Mouse (Mus musculus) retina, adult 2 months (tissue): ENCODE results near the gene Plekhg5.

Experiments used
- DNase-seq: peaks from one replicate; pipeline ENCODE4 v3.0.0-alpha.2; 2012; ENCODE audit warnings: low read depth, low spot score

Plekhg5 gene

DNA sequence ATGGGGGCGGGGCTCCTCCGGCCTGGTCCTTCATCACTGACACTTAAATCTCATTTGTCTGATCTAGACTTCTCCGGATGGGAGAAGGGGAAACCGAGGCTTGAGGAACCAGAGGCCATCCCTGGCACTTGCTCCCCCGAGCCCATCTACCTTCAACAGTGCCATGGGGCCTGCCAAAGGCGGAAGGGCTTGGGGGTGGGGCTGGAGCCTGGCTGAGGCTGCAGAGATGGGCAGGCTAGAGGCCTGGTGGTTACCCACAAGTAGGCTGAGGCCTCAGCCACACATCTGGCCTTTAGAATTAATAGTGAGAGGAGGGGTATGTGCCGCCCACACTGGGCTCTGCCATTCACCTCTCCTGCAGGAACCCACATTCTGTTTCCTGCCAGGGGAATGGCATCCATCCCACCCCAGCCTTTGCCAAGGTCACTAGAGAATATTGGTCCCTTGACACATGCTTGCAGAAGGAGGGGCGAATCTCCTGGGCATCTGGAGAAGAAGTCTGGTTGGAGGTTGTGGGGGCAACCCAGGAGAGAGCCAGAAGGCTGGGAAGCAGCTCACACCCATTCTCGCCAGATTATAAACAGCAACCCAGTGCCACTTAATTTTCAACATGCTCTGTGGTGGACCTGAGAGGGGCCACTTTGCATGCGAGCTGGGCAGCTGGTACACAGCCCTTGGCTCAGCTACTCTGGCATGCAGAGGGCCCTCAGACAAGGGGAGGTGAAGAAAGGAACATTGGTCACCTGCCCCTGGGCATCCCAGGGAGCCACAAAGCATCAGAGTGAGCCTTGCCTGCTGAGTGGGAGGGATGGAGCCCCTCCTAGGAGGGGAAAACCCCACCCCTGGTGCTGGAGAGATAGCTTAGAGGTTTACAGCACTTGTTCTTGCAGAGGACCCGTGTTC lies 1.6 kb upstream of the Plekhg5 start:
- no peak for DNase-seq

DNA sequence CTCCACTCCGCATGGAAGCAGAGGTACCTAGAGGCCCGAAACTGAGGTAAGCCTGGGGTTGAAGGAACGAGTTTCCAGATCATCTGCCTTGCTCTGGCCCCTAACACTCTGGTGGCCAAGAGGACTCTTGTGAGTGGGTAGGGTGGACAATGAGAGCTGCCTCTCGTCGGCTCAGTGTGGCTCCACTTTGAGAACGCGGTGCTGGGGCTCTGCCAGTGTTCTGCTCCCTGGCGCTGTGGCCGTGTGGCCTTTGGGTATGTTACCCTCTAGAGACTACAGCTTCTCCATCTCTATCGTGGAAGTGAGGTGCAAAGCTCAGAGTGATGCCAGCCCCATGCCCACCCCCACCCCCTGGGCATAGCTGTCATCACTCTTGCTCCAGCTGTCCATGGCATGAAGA lies 357 bp downstream of the Plekhg5 start:
- no peak for DNase-seq

DNA sequence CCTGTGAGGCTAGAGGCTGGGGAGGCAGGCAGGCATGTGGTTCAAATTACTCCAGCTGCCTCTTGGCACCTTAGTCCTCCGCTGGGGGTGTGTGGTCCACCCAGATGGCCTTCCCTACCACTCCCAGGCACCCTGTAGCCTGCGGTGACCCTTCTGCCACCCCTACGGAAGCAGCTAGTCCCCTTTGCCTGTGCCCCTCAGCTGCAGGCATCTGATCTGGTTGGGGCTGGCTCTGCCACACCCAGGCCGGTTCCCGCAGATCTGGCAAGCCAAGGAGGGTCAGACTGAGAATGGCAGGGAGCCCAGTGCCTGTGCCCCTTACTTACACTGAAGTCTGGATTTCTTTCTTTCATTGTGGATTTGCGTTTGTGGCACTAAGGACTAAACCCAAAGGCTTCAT lies 1.4 kb downstream of the Plekhg5 start:
- DNase-seq: no peak

DNA sequence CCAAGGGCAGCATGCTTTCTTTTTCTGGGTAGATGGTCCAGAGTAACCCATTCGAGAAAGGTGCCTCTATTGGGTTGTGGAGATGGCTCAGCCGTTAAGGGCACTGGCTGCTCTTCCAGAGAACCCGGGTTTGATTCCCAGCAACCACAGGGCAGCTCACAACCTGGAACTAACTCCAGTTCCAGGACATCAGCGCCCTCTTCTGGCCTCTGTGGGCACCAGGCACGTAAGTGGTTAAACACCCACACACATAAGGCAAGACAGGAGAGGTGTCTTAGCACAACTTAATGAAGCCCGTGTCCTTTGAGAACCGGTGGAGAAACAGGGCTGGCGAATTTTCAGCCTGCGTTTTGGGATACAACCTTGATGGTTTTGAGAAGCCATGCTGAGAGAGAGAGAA lies 2.2 kb downstream of the Plekhg5 start:
- DNase-seq: no peak

DNA sequence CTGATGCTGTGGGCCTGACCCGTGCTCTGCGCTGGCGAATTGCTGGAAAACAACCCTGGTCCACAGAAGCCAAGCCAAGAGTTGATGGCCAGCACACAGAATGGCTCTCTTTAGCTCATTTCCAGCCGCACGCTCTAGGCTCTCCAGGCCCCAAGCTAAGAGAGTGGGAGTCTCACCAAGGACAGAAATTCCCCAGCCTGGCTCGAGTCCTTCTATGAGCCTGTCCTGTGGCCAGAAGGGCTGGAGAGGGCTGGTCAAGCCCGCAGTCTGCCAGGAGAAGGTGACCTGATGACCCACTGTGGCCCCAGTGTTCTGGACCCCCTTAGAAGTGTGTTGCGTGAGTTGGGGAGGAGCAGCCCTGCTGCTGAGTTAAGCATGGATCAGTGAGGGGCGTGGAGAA lies 4.9 kb downstream of the Plekhg5 start:
- DNase-seq: no peak

DNA sequence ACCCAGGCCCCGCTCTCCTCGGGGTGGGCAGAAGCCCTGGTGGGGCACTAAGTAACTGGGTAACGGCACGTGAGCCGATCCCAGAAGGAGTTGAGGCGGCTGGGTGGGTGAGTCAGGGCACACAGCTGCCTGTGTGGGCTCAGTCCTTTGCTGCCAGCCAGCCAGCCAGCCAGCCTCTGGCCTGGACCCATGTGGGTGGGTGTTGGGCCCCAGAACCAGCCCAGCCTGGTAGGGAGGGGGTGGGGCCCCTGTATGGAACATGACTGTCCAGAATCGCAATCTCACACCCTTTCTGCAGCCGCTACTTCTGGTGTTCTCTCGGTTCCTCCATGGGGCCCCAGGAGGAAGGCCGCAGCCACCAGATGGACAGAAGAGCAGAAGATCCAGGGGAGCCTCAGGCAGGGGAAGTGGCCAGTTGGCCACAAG lies 5.8 kb downstream of the Plekhg5 start:
- no peak for DNase-seq

DNA sequence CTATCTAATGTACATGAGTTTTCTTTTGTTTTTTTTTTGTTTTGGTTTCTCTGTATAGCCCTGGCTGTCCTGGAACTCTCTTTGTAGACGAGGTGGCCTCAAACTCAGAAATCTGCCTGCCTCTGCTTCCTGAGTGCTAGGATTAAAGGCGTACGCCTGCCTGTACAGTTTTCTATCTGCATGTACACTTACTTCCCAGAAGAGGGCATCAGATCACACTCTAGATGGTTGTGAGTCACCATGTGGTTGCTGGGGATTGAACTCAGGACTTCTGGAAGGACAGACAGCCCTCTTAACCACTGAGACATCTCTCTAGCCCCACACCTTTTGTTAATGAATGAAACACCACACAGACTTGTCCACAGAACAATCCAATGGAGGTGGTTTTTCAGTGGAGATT lies 7.0 kb downstream of the Plekhg5 start:
- DNase-seq: no peak

DNA sequence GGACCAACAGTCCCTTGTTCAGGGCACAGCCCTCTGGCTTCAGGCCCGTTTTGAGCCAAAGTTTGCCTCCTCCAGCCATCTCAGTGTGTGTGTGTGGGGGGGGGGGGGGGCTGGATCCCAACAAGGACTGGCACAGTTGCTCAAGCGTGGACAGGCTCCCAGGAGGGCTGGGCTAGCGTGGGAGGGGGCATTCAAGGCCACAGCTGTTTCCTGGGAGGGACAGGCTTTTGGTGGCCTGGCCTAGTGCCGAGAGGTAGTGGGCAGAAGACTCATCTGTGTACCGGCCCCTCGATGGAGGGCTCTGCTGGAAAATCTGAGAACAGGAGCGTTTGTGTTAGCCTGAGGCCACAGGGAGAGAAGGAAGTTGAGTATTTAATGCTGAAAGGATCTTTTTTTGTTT lies 7.6 kb downstream of the Plekhg5 start:
- no peak for DNase-seq

DNA sequence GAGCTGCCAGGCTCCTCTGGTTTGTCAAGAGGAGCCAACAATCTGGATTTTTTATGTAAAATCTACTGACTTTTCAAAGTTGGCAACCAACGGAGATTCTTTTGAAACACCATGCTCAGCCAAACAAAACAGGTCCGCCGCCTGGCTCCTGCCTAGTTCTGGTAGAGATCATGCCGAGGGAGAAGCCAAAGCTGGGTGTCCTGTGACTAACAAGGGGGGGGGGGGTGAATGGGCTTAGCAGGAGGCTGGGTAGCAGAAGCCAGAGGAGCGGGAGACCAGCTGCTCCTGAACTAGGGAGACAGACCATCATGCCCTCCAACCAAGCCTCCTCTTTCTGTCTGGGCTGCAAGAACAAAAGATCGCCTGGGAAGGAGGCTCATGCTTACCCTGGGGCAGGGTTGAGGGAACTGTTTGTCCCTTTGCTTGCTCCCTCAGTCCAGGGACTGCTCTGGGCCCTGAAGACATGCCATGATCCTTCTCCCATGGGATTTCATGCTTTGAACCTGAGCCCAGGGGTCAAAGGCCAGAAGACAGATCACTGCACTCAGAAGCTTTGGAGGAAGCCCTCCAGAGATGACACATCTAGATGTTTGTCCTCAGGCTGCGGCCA lies 11.4 kb downstream of the Plekhg5 start:
- DNase-seq: no peak

DNA sequence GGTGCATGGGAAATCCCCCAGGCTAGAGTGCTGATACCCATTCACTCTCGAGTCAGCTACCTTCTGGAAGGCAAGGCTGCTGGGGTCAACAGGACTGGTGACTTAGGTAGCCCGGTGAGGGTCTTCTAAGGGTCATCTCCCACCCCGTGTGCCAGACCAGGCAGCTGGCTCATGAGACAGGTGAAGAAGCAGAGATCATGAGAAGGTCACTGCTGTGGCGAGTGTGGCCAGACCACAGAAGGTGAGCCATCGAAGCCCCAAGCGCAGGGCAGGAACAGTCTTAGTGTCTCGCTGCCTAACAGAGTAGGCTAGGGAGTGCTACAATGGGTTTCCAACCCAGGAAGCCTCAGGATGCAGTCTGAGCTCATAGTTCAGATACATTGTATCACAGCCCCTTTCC lies 12.3 kb downstream of the Plekhg5 start:
- DNase-seq: no peak

DNA sequence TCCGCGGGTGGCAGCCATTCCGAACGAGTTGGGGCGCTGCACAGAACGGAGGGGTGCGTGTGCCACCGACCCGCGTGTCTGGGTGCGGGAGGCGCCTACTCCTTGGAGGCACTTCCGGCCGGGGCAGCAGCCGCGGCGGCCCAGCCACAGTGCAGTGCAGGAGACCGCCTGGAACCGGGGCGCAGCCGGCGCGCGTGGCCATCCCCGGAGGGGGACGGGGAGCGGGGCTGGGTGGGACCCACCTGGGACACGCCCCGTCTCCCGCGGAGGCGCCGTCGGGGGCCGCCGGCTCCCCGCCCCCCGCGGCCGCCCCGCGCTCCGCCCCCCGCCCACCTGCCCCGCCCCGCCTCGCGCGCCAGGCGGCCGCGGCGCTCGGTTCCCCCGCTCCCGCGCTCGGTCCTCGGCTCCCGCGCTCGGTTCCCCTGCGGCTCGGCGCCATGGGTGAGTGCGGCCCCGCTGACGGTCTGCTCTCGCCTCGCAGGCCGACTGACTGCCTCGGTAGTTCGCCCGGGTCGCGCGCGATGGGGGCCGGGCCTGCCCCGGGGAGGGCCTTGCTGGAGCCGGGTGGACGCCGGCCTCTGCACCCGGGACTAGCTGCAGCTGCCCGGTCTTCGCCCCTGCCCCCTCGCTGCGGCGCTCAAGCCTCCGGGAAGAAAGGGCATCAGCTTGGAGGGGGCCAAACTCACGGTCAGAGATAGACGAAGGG lies 14.4 kb downstream of the Plekhg5 start:
- DNase-seq: no peak

DNA sequence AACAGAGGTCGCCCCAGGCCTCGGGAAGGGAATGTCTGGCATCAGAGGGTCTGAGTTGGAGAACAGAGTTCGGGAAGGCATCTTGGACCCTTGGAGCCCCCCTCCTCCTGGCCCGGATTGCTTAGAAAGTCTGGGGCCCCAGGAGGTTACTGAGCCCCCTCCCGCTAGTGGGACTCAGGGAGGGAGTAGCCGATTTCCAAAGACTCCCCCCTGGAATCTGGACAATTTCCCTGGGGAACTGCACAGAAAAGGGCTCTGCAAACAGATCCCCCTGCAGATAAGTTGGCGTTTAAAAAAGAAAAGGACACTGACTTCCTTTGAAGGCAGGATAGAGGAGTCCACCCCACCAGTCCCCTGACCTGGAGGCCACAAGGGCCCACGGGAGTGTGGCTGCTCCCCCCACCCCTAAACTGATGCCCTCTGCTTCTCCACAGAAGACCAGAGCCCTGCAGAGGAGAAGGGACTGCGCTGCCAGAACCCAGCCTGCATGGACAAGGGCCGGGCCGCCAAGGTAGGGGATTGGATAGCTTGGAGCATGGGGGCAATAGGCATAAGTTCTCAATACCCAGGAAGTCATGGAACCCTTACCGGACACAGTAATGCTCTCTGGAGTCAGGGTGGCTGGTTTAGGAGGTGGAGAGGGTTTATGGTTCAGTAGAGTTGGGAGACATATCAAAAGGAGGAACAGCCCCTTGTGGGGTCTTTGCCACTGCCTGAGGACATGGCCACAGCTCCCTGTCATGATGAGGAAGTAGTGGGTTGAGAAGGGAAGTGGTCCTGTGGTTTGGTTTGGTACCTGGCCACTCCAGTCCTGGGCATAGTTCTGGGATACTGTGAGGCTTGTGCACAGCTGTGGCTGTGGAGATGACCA lies 15.1 kb downstream of the Plekhg5 start:
- no peak for DNase-seq

DNA sequence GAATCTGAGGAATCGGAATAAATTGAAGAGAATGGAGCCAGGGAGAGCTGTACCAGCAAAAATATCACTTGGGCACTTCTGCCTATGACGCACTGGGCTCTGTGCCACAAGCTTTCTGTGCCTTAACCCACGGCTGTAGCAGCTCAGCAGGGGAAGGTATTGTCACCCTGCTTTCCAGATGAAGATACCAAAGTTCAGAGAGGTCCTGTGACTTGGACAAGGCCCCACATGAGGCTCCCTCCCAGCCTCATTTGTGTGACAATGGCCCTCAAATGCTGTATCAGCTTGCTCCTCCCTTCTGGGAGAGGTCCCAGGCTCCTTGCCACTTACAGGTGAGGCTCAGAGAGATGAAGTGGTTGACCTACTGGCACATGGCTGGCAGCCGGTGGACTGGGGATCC lies 15.8 kb downstream of the Plekhg5 start:
- DNase-seq: no peak

DNA sequence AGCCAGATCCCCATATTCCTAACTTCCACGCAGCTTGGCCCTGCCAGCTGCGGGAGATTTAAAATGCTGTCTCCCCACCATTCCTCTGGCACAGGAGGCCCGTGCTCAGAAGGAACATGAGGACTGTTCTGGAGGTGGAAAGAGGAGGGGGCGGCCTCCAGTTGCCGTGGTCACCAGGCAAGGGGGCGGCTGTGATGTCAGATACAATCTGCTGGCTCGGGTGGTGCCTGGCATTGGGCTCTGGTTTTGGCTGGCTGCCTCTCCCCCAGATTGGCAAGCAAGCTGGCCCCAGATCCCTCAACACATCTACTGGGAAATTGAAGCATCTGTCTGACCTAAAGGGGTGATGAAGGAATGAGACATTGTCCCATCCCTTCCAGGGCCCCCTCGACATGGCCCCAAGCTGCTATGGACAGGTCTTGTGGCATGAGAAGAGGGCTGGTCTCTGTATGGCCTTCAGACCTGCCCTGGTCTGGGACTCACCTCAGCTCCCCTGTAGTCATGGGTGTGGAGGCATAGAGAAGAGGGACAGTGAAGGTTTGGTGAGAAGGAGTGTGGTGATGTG lies 16.3 kb downstream of the Plekhg5 start:
- no peak for DNase-seq

DNA sequence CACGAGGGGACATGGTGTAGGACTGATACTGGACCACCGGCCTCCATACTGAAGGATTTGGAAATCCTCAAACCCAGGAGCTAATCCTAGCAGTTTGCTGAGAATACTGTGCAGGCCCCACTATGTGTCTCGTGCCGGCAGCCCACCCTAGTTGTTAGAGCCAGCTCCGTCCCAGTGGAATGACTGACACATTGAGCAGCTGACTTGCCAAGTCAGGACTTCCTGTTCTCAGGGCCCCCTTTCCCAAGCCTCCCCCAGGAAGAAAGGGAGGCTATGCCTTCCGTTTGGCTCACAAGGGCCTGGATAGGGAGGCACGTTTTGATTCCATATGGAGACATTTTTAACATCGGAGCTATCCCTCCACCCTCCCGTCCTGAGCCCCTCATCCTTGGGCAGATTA lies 17.9 kb downstream of the Plekhg5 start:
- DNase-seq: no peak

DNA sequence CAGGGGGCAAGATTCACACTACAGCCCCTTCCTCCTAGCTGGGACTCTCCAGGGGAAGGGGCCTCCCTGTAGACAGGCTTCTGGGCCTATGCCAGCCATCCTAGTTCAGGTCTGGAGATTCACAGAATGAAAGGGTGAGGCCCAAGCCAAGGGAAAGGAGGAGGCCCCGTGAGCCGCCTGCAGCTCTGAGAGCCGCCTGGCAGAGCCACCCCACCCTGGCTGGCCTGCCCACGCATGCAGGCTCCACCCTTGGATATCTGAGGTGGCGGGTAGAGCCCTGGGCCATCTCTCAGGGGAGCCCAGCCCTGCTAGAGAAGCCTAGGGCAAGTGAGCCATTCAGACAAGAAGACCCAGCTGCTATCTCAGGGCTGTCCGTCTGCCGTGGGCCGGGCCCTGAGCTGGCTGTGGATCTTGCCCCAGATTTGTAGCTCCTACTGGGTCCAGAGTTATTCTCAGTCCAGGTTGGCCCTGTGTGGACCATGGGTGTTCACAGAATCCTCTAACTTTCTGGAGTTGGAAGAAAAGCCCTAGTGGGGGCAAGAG lies 20.5 kb downstream of the Plekhg5 start:
- no peak for DNase-seq

DNA sequence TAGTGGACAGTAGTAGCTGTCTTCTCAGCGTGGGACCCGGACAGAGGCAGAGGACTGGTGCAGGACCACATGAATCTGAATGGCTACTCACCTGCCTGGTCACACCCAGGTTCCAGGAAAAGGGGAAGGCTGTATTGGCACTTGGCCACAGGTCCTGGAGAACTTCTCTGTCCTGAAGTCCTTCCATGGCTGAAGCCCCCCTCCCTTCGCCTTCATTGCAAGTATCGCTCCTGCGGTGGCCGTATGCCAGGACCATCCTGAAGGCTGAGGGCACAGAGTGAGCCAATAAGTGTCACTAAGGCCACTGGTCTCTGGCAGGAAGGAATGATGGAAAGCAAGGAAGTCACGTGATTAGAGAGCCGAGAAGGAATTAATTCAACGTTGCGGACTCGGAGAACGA lies 21.9 kb downstream of the Plekhg5 start:
- no peak for DNase-seq

DNA sequence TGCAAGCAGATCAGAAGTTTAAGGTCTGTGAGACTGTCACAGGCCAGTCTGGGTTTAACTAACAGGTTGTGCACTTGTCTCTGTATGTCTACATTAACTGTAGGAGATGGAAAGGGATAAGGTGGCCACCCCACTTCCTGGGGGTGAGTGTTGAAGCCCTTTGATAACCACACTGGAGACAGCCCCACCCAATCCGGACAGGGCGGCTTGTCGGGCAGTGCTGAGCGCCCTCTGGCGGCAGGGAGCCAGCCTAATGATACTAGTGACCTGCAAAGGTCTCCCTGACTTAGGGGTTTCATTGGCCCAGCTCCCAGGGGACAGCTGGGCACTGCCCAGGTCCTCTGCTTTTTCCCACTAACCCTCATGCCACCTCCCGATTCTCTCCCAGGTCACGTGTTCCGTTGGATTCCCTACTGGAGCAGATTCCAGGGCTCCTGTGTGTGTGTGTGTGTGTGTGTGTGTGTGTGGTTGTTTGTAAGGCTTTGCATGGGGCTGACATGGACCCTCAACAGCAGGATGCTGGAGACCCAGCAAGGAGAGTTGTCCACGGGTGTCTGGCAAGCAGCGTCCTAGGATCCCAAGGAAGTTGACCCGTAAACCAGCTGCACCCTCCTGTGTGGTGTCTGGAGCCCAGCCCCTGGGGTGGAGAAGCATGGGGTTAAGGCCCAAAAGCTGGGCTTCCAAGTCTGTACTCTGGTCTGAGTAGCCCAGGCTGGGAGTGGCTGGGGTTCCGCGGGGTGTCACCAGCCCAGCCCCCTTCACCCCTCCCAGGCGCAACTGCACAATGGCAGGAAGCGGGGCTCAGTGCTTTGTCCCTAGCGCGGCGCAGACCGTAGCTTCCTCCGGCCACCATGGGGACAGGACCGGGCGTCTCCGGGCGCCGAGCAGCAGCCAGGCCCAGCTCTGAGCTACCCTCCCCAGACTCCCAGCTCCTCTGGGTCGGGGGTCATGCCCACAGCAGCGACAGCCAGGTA lies 23.9 kb downstream of the Plekhg5 start:
- DNase-seq: no peak

DNA sequence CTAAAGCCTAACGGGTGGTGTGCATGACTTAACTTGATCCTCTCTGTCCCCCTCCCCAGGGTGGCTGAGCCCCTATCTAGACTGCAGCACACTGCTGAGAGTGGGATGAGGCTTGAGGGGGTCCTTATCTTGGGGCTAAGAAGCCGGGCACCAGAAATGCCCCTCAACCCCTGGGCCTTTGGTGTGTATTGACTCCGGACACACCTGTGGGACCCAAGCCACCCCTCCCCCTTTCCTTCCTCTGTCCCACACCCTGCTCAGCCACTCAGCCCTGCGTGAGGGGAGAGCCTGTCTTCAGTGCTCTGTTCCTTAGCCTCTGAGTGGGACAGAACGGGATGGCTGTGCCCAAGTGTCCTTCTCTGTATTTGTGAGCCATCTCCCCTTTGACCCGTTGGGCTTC lies 24.6 kb downstream of the Plekhg5 start:
- DNase-seq: no peak
